In the genomic region with DNA sequence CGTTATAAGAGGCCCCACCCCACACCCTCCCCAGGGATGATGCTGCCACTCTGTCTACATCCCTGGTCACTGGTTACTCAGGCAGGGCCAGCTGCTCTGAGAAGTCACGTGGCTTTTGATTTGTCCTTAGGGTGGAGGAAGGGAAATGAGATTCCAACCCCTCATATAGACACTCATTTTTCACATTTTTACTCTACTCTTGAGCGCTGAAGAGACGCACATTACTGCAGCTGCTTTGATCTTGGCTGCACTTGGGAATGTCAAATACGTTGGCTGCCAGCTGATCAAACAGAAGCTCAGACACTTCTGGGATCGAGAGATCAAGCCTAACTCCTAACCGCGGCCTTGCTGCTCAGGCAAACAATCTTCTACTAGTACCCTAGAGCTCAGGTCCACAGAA, we compare ENCODE assay signal across 14 mouse cellular contexts.
DNase-seq lines count a peak whose midpoint lies in the region; ATAC-seq and TF ChIP-seq lines count a peak whose summit lies in the region.
"Had no signal": no experiment of that assay in that cellular context is flagged by ENCODE, and none has a peak within 500 bp of the region (broad histone marks: within the 10 kb centered on the region; RNA-seq: fewer than 3 reads in every experiment).

No protein-coding gene starts in this region.

- no peaks in the 10 kb centered on the region for H3K4me1 ChIP-seq in midbrain, postnatal 0 days (ENCODE audit: insufficient read depth, low read length)

- ATAC-seq in midbrain, postnatal 0 days (ENCODE audit: low FRiP score): no peak
- ATAC-seq: forebrain, postnatal 0 days; liver, postnatal 0 days had no signal

- H3K4me2 ChIP-seq in midbrain, postnatal 0 days (ENCODE audit: low read depth, low read length, poor library complexity, severe bottlenecking): no peak overlapping the region

- DNase-seq in kidney, postnatal 10 days: peak; percentile 45
- no peak for DNase-seq in kidney, adult 11 months
- DNase-seq in lung, adult 18-20 months: peak; percentile 78 to 82
- peak; percentile 73 for DNase-seq in lung, postnatal 10 days
- DNase-seq in midbrain, postnatal 0 days (ENCODE audit: low spot score): no peak
- DNase-seq in left cerebral cortex, adult 2 months (ENCODE audit: extremely low spot score in 1 of 2, low spot score in 2 of 2): no peak
- DNase-seq in testis, postnatal 10 days (ENCODE audit: low spot score): no peak
- DNase-seq: cerebellum, adult 11-12 months; forebrain, postnatal 0 days; layer of hippocampus, adult 9-11 months; liver, postnatal 0 days; right cerebral cortex, postnatal 25 days had no signal

- H3K9ac ChIP-seq in midbrain, postnatal 0 days (replicated peaks; ENCODE audit: low read length, poor library complexity, severe bottlenecking): no peak overlapping the region
- H3K9ac ChIP-seq: forebrain, postnatal 0 days; liver, postnatal 0 days had no signal

- H3K4me3 ChIP-seq in midbrain, postnatal 0 days (ENCODE audit: low read depth, low read length): no peak overlapping the region
- H3K4me3 ChIP-seq in left cerebral cortex, adult 2 months: no peak overlapping the region
- H3K4me3 ChIP-seq: erythroblast, embryonic 14.5 days had no signal

- H3K9me3 ChIP-seq in midbrain, postnatal 0 days (ENCODE audit: low read length): no peaks in the 10 kb centered on the region

- peak overlapping the region; percentile 38; the same call in 1 of the 2 replicates for H3K27ac ChIP-seq in midbrain, postnatal 0 days (ENCODE audit: low read depth, low read length)
- H3K27ac ChIP-seq in left cerebral cortex, adult 2 months: no peak overlapping the region

- no peak for TF ChIP-seq CTCF in midbrain, postnatal 0 days (IDR thresholded peaks at IDR 0.05)
- no peak for TF ChIP-seq CTCF in left cerebral cortex, adult 2 months (IDR thresholded peaks at IDR 0.05)

- H3K27me3 ChIP-seq in midbrain, postnatal 0 days (ENCODE audit: insufficient read depth, low read length): no peaks in the 10 kb centered on the region
- H3K27me3 ChIP-seq: CH12.LX had no signal

- WGBS in midbrain, postnatal 0 days: 28% methylated on average over 8 of the region's 8 CpGs

- intact Hi-C loops in left cerebral cortex, adult 2 months (cut with DNase I): no loop called here

- H3K36me3 ChIP-seq in midbrain, postnatal 0 days (ENCODE audit: insufficient read depth, low read length): no peaks in the 10 kb centered on the region

Comparison
In these comparisons a context has a peak if more than half of its experiments do, and no peak if none do; other contexts are left out.
1. DNase-seq: peak in kidney, postnatal 10 days (single experiment), lung, adult 18-20 months (2 of 2) and lung, postnatal 10 days (single experiment); none in kidney, adult 11 months (single experiment), midbrain, postnatal 0 days (single experiment), left cerebral cortex, adult 2 months (0 of 2) and testis, postnatal 10 days (single experiment).